Mouse (Mus musculus) testis, adult 2 months (tissue): ENCODE results near the gene Diexf. TPM values are rescaled to one million over a fixed set of nuclear protein-coding genes. Genes with fewer than 3 reads are reported as not detected.

Source experiments
- H3K27ac ChIP-seq: fragments of 200-500 bp; 2 replicates; pipeline ENCODE4 v1.5.1; 2012; ENCODE audit warnings: low read depth, low read length; ENCODE audit not compliant: control insufficient read depth, insufficient read depth
- H3K27me3 ChIP-seq: fragments of 200-500 bp; 2 replicates; pipeline ENCODE4 v1.6.1; 2012; ENCODE audit warnings: mild to moderate bottlenecking, low read length, moderate library complexity; ENCODE audit not compliant: control insufficient read depth, insufficient read depth
- H3K36me3 ChIP-seq: fragments of 200-500 bp; 2 replicates; pipeline ENCODE4 v1.6.1; 2012; ENCODE audit warnings: mild to moderate bottlenecking, low read length; ENCODE audit not compliant: control insufficient read depth, insufficient read depth
- H3K4me1 ChIP-seq: fragments of 200-500 bp; 2 replicates; pipeline ENCODE4 v1.6.1; 2012; ENCODE audit warnings: low read length; ENCODE audit not compliant: control insufficient read depth, insufficient read depth
- H3K4me3 ChIP-seq: fragments of 200-500 bp; 2 replicates; pipeline ENCODE4 v1.5.1; 2012; ENCODE audit warnings: low read depth, mild to moderate bottlenecking, low read length, moderate library complexity, mixed read lengths; ENCODE audit not compliant: control insufficient read depth
- CTCF ChIP-seq: fragments of 200-500 bp; IDR thresholded peaks from 2 replicates; pipeline ENCODE4 v1.5.1; 2012; ENCODE audit warnings: low read depth, mild to moderate bottlenecking, inconsistent platforms, low read length, moderate library complexity; ENCODE audit not compliant: control insufficient read depth, insufficient read depth, insufficient replicate concordance
- POLR2A ChIP-seq: fragments of 200-500 bp; IDR thresholded peaks from 2 replicates; pipeline ENCODE4 v1.6.1; 2012; ENCODE audit warnings: low read depth, mild to moderate bottlenecking, inconsistent platforms, low read length, moderate library complexity; ENCODE audit not compliant: control insufficient read depth
- polyA plus RNA-seq: library from polyadenylated mRNA; depleted of rRNA; stranded (reverse); fragments of >200 nt; gene quantifications from 2 replicates; pipeline ENCODE4 v1.2.3, GENCODE M21; 2012

Diexf gene
- polyA plus RNA-seq, 1 experiment, result 9.2 TPM

DNA sequence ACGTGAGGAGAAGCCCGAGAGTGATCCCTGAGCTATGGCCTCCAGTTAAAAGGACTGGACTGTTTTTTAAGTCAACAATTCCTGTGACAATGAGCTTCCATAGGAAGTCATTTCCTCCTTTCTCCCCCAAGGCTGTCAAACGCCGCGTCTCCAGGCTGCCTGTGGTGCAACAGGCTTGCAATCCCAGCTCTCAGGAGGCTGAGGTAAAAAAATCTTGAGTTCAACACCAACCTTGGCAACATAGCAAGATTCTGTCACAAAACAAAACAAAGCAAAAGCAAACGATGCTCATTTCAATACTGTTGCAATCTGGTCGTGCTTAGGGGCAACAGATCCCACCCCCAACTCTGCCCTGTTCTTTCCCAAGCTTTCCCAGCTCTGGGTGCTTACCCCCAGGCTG is 8.0 kb upstream of the Diexf start:
- Histone ChIP-seq H3K27ac (no peak overlapping the region), H3K4me3 (no peak overlapping the region), H3K36me3 (no peaks in the 10 kb centered on the region), H3K27me3 (no peaks in the 10 kb centered on the region), H3K4me1 (no peaks in the 10 kb centered on the region)
- TF ChIP-seq POLR2A, result no peak
- TF ChIP-seq CTCF, result no peak

GRCm38 (mm10) chr1:193133726-193134125 is 3.7 kb upstream of the Diexf start:
- Histone ChIP-seq H3K4me1 (no peaks in the 10 kb centered on the region), H3K4me3 (no peak overlapping the region), H3K27me3 (no peaks in the 10 kb centered on the region), H3K27ac (no peak overlapping the region), H3K36me3 (no peaks in the 10 kb centered on the region)
- TF ChIP-seq CTCF, result no peak
- TF ChIP-seq POLR2A, result no peak

DNA sequence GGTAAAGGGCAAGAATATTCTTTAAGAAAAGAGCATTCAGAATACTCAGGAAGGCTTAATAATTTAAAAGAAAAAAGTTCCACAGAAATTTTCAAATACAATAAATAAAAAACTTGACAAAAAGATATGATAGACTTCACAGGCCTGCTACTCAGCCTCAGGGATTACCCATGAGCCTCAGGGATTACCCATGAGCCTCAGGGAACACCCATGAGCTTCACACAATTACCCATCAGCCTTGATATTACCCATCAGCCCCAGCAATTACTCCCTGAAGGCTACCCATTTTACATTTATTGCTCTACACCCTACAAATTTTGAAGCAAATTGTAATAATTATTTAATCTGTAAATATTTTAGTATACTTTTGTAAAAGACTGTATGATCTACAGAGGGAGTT is 2.3 kb upstream of the Diexf start:
- H3K36me3 ChIP-seq, result no peaks in the 10 kb centered on the region
- no peaks in the 10 kb centered on the region for H3K4me1 ChIP-seq
- no peak overlapping the region for H3K4me3 ChIP-seq
- TF ChIP-seq POLR2A, result no peak
- no peak for TF ChIP-seq CTCF
- no peaks in the 10 kb centered on the region for H3K27me3 ChIP-seq
- no peak overlapping the region for H3K27ac ChIP-seq

DNA sequence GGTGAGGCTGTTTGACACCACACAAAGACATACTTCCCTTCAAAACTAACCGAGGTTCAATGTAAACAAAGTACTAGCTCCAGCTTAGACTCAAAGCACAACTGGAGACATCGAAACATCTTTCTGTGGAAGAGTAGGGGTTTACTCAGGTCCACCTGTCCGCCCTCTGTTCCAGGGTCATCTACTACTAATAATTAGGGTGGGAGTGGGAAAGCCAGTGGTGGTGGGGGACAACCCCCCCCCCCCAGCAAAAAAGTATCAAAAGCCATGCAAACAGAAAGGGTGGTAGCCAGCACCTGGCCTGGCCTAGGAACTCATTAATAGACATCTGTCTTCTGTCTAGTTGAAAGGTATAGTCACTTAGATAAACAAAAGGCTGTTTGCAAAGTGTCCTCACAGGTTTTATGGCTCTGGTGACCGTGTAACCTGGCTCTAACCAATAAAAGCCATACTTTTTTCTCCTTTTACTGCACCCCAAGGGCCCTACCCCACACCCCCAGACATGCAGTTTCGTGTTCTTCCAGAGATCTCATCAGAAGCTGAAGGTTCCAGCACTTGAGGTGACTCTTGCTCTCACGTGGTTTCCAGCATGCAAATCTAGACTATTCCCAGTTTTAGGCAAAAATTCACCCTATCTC is 1.4 kb upstream of the Diexf start:
- H3K27ac ChIP-seq, result no peak overlapping the region
- TF ChIP-seq POLR2A, result no peak
- peaks cover 2% of the 10 kb centered on the region for H3K36me3 ChIP-seq
- H3K27me3 ChIP-seq, result no peaks in the 10 kb centered on the region
- H3K4me1 ChIP-seq, result no peaks in the 10 kb centered on the region
- no peak overlapping the region for H3K4me3 ChIP-seq

- H3K4me3 ChIP-seq, result no peak overlapping the region
- H3K27me3 ChIP-seq, result no peaks in the 10 kb centered on the region
- no peak overlapping the region for H3K27ac ChIP-seq
- no peak for TF ChIP-seq CTCF
- TF ChIP-seq POLR2A, result no peak
- peaks cover 2% of the 10 kb centered on the region for H3K36me3 ChIP-seq
- H3K4me1 ChIP-seq, result no peaks in the 10 kb centered on the region
These were observed 767 bp upstream of the Diexf start for GRCm38 (mm10) chr1:193130839-193131238.

DNA sequence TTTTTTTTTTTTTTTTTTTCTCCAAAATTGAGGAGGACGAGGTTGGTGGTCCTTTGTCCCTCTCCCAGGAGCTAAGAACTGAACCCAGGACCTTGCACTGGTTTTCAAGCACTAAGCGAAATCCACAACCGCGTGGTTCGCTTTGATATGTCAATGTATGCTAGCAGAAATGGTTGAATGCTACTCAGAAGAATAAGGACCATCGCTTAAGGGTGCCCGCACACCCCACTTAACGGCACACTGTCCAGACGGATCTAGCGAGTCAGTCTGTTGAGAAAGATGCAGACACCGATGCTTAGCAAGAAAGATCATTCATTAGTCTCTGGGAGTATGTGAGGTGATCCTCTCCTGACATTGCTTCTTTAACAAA is 369 bp upstream of the Diexf start:
- H3K27ac ChIP-seq, result no peak overlapping the region
- no peaks in the 10 kb centered on the region for H3K27me3 ChIP-seq
- H3K4me1 ChIP-seq, result no peaks in the 10 kb centered on the region
- H3K4me3 ChIP-seq, result peak overlapping the region; percentile 92
- H3K36me3 ChIP-seq, result peaks cover 2% of the 10 kb centered on the region
- TF ChIP-seq CTCF, result no peak
- no peak for TF ChIP-seq POLR2A

DNA sequence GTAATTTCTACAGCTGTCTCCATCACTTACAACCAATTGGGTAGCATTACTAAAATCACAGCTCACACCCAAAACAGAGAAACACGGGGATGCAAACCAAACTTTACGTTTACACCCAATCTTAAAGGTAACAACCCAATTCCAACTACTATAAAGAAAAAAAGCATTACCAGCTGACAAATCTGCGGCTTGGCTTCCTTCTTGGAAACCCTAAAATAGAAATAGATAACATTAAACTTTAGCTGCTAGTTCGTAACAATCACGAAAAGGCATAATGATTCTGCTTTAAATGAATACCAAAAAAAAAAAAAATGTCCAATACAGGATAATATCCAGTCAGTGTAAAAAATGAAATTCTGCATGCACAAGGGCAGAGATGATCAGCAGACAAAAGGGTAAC is 751 bp downstream of the Diexf start:
- peak overlapping the region; percentile 92 for H3K4me3 ChIP-seq
- TF ChIP-seq CTCF (no peak), POLR2A (no peak)
- peaks cover 5% of the 10 kb centered on the region for H3K36me3 ChIP-seq
- no peaks in the 10 kb centered on the region for H3K4me1 ChIP-seq
- H3K27ac ChIP-seq, result no peak overlapping the region
- H3K27me3 ChIP-seq, result no peaks in the 10 kb centered on the region

GRCm38 (mm10) chr1:193128055-193128454 is 2.0 kb downstream of the Diexf start:
- Histone ChIP-seq H3K4me3 (no peak overlapping the region), H3K27ac (no peak overlapping the region), H3K36me3 (peaks cover 5% of the 10 kb centered on the region), H3K27me3 (no peaks in the 10 kb centered on the region), H3K4me1 (no peaks in the 10 kb centered on the region)
- no peak for TF ChIP-seq POLR2A
- no peak for TF ChIP-seq CTCF
